Mouse (Mus musculus) urinary bladder, postnatal 14 days (tissue): ENCODE results near the gene Tbc1d8.

Experiments
- DNase-seq: peaks from one replicate; pipeline ENCODE4 v3.0.0; 2021; ENCODE audit warnings: low spot score

Tbc1d8 gene

DNA sequence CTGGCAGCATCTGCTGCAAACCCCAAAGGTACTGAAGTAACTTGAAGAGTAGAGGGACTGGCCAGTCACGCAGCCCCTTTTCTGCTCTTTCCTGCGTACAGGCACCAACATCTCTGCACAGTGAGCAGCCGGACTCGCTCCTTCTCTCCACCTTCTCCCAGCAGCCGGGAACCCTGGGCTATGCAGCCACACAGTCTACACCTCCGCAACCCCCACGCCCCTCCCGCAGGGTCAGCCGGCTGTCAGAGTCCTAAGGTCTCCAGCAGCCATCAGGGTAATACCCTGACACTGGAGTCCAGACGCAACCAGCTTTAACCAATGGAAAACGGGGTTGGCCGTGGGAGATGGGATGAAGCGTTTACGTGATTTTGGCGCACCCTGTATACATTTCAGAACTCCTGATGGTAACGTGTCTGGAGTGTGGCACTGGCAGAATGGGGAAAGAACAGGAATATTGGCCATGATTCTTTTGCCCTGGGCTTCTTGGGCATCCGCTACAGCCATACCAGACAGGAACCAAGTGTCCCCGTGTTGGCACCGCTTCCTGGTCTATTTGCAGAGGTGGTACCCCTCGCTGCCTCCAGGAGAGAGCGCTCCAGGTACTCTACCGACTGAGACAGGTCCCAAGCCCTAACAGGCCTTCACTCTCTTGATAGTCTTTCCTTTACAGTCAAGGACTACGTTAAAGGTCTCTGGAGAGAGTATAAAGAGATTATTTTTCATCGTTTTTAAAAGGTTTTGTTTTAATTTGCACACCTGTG is 116.6 kb downstream of the Tbc1d8 start:
- peak; percentile 45 for DNase-seq

DNA sequence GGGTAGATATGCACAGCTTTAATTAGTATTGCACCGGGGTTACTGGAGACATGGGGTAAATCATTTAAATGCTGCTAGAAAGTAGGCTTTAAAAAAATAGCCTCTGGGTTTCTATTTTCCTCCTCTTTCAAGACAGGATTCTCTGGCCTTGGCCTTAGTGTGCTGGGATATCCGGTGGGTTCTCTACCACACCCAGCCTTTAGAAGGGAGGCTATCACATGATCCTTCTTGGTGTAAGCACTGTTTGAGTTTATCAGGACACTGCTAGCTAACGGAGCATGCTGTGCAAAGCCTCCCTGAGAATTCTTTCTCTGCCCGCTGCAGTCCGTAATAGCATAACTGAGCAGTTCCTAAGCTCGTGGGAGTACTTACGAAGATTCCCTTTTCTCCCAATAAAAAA is 129.1 kb downstream of the Tbc1d8 start:
- DNase-seq, result no peak

DNA sequence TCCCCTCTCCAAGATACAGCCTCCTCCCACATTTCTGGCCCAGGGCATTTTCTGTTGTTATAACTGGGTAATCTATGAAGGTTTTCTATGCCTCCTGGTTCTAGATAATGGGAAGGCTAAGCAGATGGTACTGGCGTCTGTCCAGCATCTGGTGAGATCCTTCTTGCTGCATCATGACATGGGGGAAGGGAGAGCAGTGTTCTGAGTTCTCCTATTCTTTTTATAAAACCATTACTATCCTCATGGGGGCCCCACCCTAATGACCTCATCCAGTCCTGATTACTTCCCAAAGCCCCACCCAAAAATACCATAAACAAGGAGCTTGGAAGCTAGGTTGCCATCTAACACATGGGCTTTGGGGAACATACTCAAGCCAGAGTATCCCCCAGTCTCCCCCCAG is 129.6 kb downstream of the Tbc1d8 start:
- no peak for DNase-seq

DNA sequence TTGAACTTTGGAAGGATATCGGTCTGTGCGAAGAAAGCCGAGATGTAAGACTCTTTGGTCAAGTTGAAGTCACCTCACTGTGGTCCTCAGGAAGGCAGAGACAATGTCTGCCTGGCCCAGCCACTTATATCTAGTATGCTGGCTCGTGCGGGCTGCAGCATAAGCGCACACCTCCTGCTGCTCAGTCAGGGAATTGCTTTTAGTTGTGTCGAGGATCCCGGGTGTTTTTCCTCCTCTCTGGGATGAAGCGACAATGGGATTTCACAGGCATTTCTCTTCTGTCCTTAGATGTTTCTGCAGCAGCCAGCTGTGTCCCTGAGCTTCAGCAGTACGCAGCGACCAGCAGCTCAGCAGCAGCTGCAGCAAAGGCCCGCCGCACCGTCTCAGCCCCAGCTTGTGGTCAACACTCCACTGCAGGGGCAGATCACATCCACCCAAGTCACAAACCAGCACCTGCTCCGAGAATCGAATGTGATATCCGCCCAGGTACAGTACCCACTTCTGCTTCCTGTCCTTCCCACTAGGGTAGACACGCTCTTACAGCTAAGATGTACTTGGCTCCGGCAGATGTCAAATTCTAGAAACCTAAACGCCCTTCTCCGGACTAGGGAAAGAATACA is 133.5 kb downstream of the Tbc1d8 start:
- no peak for DNase-seq

DNA sequence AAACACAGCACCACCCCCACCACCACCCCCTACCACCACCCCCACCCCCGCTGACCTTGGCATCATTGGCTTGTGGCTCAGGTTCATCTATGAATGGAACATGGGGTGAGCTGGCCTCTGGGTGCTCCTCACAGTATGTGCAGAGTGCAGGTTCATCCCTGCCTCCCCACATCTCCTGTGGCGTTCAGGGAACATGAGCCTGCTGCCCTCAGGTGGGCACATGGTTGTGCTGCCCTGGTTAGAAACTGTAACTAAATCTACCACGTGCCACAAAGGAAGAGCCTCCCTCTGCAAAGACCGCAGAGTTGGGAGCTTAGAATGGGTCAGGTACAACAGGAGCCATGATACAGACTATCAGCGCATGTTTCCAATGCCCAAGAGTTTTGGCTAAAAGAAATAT is 135.3 kb downstream of the Tbc1d8 start:
- DNase-seq, result no peak

DNA sequence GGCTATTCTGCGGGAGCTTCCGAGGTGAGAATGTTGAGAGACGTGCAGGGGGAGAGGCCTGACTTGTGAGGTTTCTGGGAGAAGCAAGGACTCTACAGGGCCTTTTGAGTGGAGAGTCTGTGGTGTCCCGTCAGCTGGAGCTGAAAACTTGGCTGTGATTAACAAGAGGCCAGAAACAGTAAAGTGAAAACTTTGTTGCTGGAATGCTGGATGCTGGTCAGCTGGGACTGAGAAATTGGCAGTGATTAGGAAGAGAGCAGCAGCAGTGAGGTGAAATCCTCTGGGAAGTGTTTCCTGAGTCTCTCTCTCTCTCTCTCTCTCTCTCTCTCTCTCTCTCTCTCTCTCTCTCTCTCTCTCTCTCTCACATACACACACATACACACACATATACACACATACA is 136.7 kb downstream of the Tbc1d8 start:
- DNase-seq, result peak; percentile 30

DNA sequence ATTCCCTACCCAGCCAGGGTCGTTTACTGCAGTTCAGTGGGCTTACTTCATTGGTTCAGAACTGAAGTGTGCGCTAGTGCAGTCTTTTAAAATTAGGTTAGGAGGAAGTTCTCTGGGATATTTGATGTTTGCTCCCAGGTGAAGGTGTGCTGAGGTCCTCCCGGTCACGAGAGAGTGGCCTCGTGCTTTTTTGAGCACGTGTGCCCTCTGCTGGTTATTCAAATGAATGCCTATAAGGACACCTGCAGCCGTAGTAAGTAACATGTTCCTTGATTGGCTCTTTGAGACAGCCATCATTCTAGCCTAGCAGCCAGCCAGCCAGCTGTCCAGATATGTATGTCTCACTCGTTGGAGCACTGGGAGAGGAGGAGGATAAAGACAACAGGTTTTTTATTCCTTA is 137.9 kb downstream of the Tbc1d8 start:
- DNase-seq, result peak; percentile 58

DNA sequence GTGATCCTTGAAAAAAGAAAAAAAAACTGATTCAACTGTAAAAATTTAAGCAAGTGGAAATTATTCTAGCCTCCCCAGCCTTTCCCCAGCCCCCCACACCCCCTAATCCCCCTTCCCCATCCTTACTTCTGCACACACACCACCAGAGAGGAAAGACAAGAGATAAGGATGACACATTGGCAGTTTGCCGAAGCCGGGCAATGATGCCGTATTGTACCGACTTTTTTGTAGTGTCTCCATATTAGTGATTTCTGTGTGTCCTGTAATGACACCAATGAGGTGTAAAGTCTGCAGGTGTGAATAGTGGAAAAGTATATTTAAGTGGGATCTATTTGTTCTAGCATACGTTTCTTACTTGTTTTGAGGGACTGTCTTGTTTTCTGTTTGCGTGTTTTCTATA is 138.4 kb downstream of the Tbc1d8 start:
- no peak for DNase-seq

DNA sequence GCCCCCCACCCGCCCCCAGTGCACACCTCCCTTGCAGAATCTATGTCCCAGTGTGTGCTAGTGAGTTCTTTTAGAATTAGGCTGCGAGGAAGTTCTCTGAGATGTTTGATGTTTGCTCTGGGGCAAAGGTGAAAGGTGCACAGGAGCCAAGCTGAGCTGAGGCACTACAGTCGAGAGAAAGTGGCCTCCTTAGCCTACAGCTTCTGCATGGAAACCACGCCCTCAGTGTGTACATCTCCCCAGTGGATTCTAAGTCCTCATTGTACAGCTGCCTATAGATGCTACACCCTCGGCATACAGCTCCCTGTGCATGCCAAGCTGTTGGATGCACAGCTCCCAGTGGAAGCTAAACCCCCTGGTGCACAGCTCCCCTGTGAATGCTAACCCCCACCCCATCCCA is 139.1 kb downstream of the Tbc1d8 start:
- DNase-seq, result no peak

DNA sequence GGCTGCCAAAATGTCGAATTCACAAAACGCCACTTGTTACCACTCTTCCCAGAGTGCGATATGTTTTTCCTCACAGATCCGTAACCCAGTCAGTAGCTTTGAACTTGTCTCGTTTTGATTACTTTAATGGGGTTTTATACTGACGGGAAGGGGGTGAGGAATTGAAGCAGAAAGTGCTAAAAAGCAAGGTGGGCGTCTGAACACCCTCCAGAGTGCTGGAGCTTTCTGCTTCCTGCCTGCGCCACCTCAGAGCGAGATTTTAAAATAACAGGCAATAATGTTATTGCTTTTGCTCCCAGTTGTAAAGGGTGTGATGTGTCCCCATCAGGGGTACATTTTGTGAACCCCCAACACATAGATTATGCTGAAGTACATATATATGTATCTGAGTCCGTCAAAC is 139.7 kb downstream of the Tbc1d8 start:
- DNase-seq, result no peak

DNA sequence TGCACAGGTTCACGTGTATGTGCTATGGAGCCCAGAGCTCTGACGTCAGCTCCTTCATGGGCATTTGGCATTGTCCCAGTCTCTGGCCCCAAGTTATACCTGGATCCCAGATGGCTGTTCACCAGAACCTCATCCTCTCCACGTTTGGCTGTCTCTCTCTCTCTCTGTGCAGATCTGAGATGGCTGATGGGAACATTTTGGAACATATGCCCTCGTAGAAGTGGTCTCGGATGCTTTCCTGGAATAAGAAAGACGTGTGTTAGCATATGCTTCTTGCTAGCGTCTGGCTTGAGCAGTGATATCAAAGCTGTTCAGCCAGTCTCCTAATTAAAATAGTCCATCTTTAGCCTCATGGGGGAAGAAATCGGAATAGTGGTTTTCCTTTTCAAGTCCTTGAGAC is 141.8 kb downstream of the Tbc1d8 start:
- no peak for DNase-seq

DNA sequence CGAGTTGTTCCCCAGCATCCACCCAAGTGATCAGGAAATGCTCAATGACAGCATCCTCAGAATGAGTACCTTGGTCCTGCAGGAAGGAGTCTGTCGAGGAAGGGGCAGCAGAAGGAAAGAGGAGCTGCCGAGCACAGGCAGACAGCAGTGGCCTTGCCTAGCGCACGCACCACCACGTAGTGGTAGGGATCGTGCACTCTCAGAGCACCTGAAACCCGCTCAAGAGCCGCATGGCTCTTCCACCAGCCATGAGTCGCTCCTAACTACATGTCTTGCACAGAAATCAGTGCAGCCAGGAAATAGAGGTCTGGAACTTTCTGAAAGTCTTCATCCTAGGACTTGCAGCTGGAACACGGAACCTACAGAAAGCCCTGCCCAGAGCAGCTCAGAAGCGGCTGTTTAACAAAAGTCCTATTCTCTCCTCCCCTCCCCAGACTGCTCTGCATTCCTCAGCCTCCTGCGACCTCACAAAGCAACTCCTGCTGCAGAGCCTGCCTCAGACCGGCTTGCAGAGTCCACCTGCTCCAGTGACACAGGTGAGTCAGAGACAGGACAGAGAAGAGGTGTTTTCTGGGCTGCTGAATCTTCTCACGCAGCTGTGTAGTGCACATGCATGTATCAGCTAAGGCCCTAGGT is 142.9 kb downstream of the Tbc1d8 start:
- DNase-seq, result no peak

DNA sequence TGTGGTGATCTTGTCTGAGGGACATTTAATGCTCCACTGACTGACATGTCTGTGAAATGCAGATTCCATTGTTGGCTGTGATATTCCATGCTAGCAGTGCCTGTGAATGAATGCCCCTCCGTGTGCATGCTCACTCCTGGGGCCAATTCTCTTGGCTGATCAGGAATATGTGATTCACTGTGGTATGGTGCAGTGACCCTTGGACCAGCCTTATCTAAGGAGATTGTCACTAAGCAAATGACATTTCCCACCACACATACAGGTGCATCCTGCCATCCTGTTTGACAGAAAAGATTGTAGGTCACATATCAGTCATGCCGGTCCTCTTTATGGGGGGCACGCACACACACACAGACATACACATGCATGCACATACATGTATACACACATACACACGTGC is 146.1 kb downstream of the Tbc1d8 start:
- no peak for DNase-seq

DNA sequence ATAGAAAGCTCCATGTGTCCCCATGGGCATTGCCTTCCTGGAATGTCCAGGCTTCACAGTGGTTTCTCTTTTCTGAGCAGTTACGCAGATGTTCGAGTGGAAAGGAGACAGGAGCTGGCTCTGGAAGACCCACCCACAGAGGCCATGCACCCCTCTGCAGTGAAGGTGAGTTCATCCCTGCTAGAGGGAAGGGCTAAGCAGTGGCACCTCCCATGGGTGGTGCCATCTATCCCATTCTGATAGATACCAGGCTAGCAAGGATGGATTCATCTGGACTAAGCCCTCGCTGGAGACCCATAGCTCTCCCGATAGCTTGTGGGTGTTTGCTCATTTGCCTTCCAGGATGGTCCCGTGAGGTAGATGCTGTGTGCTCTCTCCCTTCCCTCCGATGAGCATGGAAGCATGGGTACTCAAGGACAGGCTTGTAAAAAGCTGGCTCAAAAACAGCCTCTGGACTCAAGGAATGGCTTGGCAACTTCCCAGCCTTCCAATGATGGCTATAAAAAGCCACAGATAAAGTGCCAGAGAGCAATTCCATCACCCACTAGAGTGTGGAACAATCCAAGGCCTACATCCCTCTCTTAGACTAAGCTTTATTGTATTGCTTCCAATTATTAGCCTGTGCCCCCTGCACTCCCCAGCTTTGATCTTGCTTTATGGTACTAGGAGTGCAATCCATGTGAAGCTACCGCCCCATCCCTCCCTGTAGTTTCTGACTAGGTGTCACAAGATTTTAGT is 147.5 kb downstream of the Tbc1d8 start:
- no peak for DNase-seq

DNA sequence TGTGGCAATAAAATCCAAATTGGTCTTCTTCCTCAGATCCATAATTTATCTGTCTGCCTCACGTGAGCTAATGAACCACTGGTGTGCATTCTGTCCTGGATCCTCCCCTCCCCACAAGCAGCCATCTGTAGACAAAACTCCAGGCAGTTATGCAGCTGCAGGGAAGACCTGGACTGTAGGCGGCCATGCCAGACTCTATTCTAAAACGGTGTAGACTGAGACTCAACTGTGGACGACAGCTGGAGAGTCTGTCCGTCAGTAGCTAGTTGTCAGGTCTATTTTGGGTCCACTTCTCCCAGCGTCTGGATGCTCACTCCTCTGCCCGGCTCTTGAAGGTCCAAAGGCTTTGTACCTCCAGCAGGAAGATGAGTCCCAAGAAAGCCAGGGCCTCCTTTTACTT is 151.0 kb downstream of the Tbc1d8 start:
- DNase-seq, result no peak

DNA sequence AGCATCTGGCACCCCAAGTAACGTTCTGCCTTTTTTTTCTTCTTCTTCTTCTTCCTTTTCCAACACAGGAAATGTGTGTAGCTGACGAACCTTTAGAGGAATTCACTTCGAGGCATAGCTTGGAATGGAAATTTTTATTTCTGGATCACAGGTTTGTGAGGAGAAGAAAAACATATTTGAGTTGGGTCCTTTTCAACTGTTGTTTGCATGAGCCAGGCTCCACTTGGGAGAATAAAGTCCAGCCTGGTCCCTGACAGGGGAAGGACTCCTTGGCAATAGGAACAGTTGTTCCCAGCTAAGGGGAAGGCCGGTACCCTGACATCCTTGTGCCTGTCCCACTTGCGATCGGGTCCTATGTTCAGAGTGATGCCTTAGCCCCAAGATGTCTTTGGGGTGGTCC is 153.3 kb downstream of the Tbc1d8 start:
- DNase-seq, result no peak

DNA sequence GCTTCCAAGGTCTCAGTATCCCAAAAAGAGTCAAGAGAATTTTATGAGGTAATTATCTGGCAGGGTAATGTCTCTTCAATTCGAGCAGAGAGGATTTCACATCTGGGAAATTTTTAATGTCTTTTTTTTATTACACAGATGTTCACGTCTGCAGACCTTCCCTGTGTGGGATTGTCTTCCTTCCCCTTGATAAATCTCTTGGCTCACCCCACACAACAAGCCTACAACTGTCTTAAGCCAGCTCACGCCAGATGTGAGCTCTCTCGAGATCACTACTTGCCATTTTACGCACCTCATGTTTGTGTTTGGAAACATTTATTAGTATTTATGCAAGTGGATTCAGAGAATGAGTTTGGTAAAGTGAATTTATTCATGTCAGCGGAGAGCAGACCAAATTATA is 156.6 kb downstream of the Tbc1d8 start:
- DNase-seq, result no peak
